Mouse (Mus musculus): ENCODE data around the gene Pik3r5. TPM values are rescaled to one million over a fixed set of nuclear protein-coding genes. Genes with fewer than 3 reads are reported as not detected.

Gene Pik3r5
- polyA plus RNA-seq, 1 experiment from 2014 or later: 1.6 TPM

- H3K9me3 ChIP-seq: no peaks in the 10 kb centered on the region
- H3K4me1 ChIP-seq (replicated peaks): peaks cover 6% of the 10 kb centered on the region; the same call in 1 of the 2 replicates
- H3K4me3 ChIP-seq: no peak overlapping the region
- WGBS: 77% methylated on average over 8 of the region's 8 CpGs
- no peak overlapping the region for H3K4me2 ChIP-seq
- no peak for ATAC-seq (ENCODE audit: low read depth)
- H3K36me3 ChIP-seq: no peaks in the 10 kb centered on the region
- H3K9ac ChIP-seq: no peak overlapping the region
- H3K27ac ChIP-seq (replicated peaks): no peak overlapping the region
- H3K27me3 ChIP-seq: no peaks in the 10 kb centered on the region
Observed at GRCm38 (mm10) chr11:68545682-68546222, 113.8 kb downstream of the Pik3r5 start.

Other genes starting within 250 kb of the Pik3r5 start
- 31.3 and 35.3 TPM in 2 replicates for gene Ntn1, start 31.3 kb upstream of the Pik3r5 start, polyA plus RNA-seq (2015; fragmentation: Nextera tagmentation; extraction: Ambion mirVana)
- gene Pik3r6, start 70.9 kb downstream of the Pik3r5 start, polyA plus RNA-seq (2015; fragmentation: Nextera tagmentation; extraction: Ambion mirVana): 2.3 and 2.4 TPM in 2 replicates
- gene Mfsd6l, start 124.1 kb downstream of the Pik3r5 start, polyA plus RNA-seq (2015; fragmentation: Nextera tagmentation; extraction: Ambion mirVana): not detected in 2 replicates
- gene Ccdc42, start 154.9 kb downstream of the Pik3r5 start, polyA plus RNA-seq (2015; fragmentation: Nextera tagmentation; extraction: Ambion mirVana): 0.20 and 0.32 TPM in 2 replicates

Data from neural tube, embryonic 13.5 days (tissue).